Mouse (Mus musculus) brain, embryonic 14.5 days (tissue): Measurements from ENCODE around the gene Hbq1a.

ENCODE experiments used
- CTCF ChIP-seq: fragments of 200-500 bp; IDR thresholded peaks from 2 replicates; pipeline ENCODE4 v1.5.1; 2012; ENCODE audit warnings: inconsistent platforms, mild to moderate bottlenecking, moderate library complexity, borderline replicate concordance; ENCODE audit not compliant: insufficient read depth, insufficient read length; ENCODE audit errors: extremely low read depth
- POLR2A ChIP-seq: fragments of 200-500 bp; IDR thresholded peaks from 2 replicates; pipeline ENCODE4 v1.6.1; 2012; ENCODE audit warnings: mild to moderate bottlenecking, inconsistent platforms, borderline replicate concordance; ENCODE audit not compliant: poor library complexity, insufficient read depth, insufficient read length, severe bottlenecking; ENCODE audit errors: extremely low read depth

GRCm38 (mm10) chr11:32303455-32303854 is 3.6 kb downstream of the Hbq1a start:
- TF ChIP-seq CTCF (no peak), POLR2A (no peak)
